Mouse (Mus musculus): Measurements from ENCODE around the gene Olfr1051. TPM values are rescaled to one million over a fixed set of nuclear protein-coding genes. Genes with fewer than 3 reads are reported as not detected.

Gene Olfr1051
- total RNA-seq (2023; ENCODE audit: inconsistent age): not detected in 4 replicates

GRCm38 (mm10) chr2:86278988-86279387, at the start of gene Olfr1051:
Gene Olfr1051 (minus strand): TSS chr2:86279088.

GRCm38 (mm10) chr2:86315184-86315583, 36.3 kb upstream of the Olfr1051 start, which contains the start of gene Olfr1053:
Gene Olfr1053 (minus strand): TSS chr2:86315284.

DNA sequence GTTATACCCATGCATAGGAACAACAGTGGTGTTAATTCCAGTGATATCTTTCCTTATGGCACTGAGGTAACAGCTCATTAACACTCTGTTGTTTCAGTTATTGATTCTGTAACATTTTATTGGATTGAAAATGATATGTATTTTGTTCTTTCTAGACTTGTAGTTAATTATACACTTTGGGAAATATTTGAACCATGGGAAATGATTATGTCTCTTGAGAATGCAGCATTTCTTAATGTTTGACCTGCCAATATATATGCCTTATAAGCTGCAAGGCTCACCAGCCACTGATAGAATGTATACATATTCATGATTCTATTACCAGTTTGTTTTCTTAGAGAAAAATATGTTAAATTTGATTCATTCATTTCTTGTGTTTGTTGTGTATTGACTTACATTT, 13.3 kb upstream of the Olfr1051 start, which contains the start of gene Olfr1052:
Olfr1052 (plus strand) TSS at position 301 of the 400 bp plus-strand sequence.

DNA sequence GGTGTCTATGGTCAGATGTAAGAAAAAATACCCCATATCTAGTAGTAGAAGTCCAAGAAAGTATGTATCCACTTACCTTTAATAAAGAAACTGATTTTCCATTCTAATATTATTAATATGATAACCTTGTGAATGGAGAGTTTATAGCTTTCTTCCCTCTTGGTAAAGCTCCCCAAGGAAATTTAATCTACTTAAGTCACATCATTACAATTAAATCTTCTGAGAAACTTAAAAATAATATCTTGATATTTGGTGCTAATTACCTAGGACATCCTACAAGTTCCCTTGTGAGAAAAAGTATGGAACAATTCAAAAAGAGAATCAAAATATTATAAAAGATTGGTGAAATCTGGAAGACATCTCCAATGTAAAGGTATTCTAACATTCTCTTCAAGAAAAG, 20.7 kb downstream of the Olfr1051 start, which contains the start of gene Olfr1049:
Olfr1049 (minus strand) TSS at position 101 of the 400 bp plus-strand sequence.

GRCm38 (mm10) chr2:86240189-86240588, 38.7 kb downstream of the Olfr1051 start, which contains the start of gene Olfr1048:
Gene Olfr1048 (minus strand): TSS chr2:86240289.

GRCm38 (mm10) chr2:86231301-86231700, 47.6 kb downstream of the Olfr1051 start, which contains the start of gene Olfr1047:
Gene Olfr1047 (minus strand): TSS chr2:86231401.

Other genes with a start within 250 kb of the Olfr1051 start
- gene Olfr1034, start 233.2 kb downstream of the Olfr1051 start, total RNA-seq (2023; ENCODE audit: inconsistent age): not detected in 4 replicates
- not detected in 4 replicates for gene Olfr1036, start 205.1 kb downstream of the Olfr1051 start, total RNA-seq (2023; ENCODE audit: inconsistent age)
- not detected in 4 replicates for gene Olfr1037, start 191.7 kb downstream of the Olfr1051 start, total RNA-seq (2023; ENCODE audit: inconsistent age)
- not detected in 4 replicates for gene Olfr1039, start 143.2 kb downstream of the Olfr1051 start, total RNA-seq (2023; ENCODE audit: inconsistent age)
- not detected in 4 replicates for gene Olfr1040, start 132.4 kb downstream of the Olfr1051 start, total RNA-seq (2023; ENCODE audit: inconsistent age)
- gene Olfr1042, start 117.2 kb downstream of the Olfr1051 start, total RNA-seq (2023; ENCODE audit: inconsistent age): not detected in 4 replicates
- gene Olfr1043, start 111.6 kb downstream of the Olfr1051 start, total RNA-seq (2023; ENCODE audit: inconsistent age): not detected in 4 replicates
- gene Olfr1044, start 101.3 kb downstream of the Olfr1051 start, total RNA-seq (2023; ENCODE audit: inconsistent age): not detected in 4 replicates
- not detected in 4 replicates for gene Olfr52, start 93.4 kb downstream of the Olfr1051 start, total RNA-seq (2023; ENCODE audit: inconsistent age)
- not detected in 4 replicates for gene Olfr1045, start 76.1 kb downstream of the Olfr1051 start, total RNA-seq (2023; ENCODE audit: inconsistent age)
- not detected in 4 replicates for gene Olfr1046, start 59.8 kb downstream of the Olfr1051 start, total RNA-seq (2023; ENCODE audit: inconsistent age)
- gene Olfr1047, start 47.7 kb downstream of the Olfr1051 start, total RNA-seq (2023; ENCODE audit: inconsistent age): not detected in 4 replicates
- not detected in 4 replicates for gene Olfr1048, start 38.8 kb downstream of the Olfr1051 start, total RNA-seq (2023; ENCODE audit: inconsistent age)
- gene Olfr1049, start 20.8 kb downstream of the Olfr1051 start, total RNA-seq (2023; ENCODE audit: inconsistent age): not detected in 4 replicates
- gene Olfr1052, start 13.4 kb upstream of the Olfr1051 start, total RNA-seq (2023; ENCODE audit: inconsistent age): not detected in 4 replicates
- gene Olfr1053, start 36.2 kb upstream of the Olfr1051 start, total RNA-seq (2023; ENCODE audit: inconsistent age): not detected in 4 replicates
- not detected in 4 replicates for gene Olfr1054, start 56.3 kb upstream of the Olfr1051 start, total RNA-seq (2023; ENCODE audit: inconsistent age)
- not detected in 4 replicates for gene Olfr1055, start 71.2 kb upstream of the Olfr1051 start, total RNA-seq (2023; ENCODE audit: inconsistent age)
- not detected in 4 replicates for gene Olfr1056, start 83.4 kb upstream of the Olfr1051 start, total RNA-seq (2023; ENCODE audit: inconsistent age)
- not detected in 4 replicates for gene Olfr1057, start 99.3 kb upstream of the Olfr1051 start, total RNA-seq (2023; ENCODE audit: inconsistent age)
- gene Olfr1058, start 109.5 kb upstream of the Olfr1051 start, total RNA-seq (2023; ENCODE audit: inconsistent age): not detected in 4 replicates
- gene Olfr1061, start 135.0 kb upstream of the Olfr1051 start, total RNA-seq (2023; ENCODE audit: inconsistent age): not detected in 4 replicates
- not detected in 4 replicates for gene Olfr1062, start 147.7 kb upstream of the Olfr1051 start, total RNA-seq (2023; ENCODE audit: inconsistent age)
- not detected in 4 replicates for gene Olfr1065, start 171.5 kb upstream of the Olfr1051 start, total RNA-seq (2023; ENCODE audit: inconsistent age)
- not detected in 4 replicates for gene Olfr1066, start 177.2 kb upstream of the Olfr1051 start, total RNA-seq (2023; ENCODE audit: inconsistent age)
- not detected in 4 replicates for gene Olfr228, start 208.3 kb upstream of the Olfr1051 start, total RNA-seq (2023; ENCODE audit: inconsistent age)
- not detected in 4 replicates for gene Olfr1076, start 229.4 kb upstream of the Olfr1051 start, total RNA-seq (2023; ENCODE audit: inconsistent age)

Measured in B cell, adult (primary cell).